ENCODE assay signal across 8 mouse cellular contexts in the genomic region with DNA sequence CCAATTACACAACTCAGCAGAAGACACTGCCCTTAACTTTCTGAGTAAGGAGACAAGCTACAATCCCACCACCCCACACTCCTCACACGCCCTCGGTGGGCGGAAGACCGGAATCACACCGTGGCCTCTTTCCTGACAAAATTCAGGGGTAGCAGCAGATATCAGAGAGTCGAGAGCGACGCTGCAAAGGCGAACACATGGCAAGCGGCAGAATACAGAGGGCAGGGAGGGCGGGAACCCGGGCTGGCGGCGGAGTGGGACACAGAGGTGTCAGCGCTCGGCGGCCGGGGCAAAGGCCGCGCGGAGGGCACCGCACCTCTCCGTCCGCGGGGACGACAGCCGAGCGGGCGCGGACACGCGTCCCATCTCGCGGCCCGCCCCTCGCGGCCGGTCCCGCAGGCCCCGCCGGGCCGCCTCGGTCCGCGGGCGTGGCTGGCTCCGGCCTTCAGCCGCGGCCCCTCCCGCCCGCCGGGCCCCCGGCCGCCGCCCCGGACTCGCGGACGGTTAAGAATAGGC. TPM values are rescaled to one million over a fixed set of nuclear protein-coding genes. Genes with fewer than 3 reads are reported as not detected.
A peak's percentile ranks its signal among the peaks of the same experiment; 100 is the strongest.
DNase-seq lines count a peak whose midpoint lies in the region; ATAC-seq lines count a peak whose summit lies in the region.

No protein-coding gene starts in this region.

- H3K27ac ChIP-seq in embryonic facial prominence, embryonic 10.5 days (replicated peaks), result peak overlapping the region; percentile 95
- peak overlapping the region; percentile 97 for H3K27ac ChIP-seq in hindbrain, embryonic 10.5 days
- H3K27ac ChIP-seq in neural tube, embryonic 13.5 days (replicated peaks), result peak overlapping the region; percentile 91

- H3K36me3 ChIP-seq in embryonic facial prominence, embryonic 10.5 days (replicated peaks), result no peaks in the 10 kb centered on the region
- H3K36me3 ChIP-seq in hindbrain, embryonic 10.5 days, result no peaks in the 10 kb centered on the region
- no peaks in the 10 kb centered on the region for H3K36me3 ChIP-seq in neural tube, embryonic 13.5 days

- WGBS in embryonic facial prominence, embryonic 10.5 days, result 1% methylated on average over 59 of the region's 59 CpGs
- WGBS in hindbrain, embryonic 10.5 days, result under 1% methylated on average over 59 of the region's 59 CpGs
- WGBS in neural tube, embryonic 13.5 days, result under 1% methylated on average over 44 of the region's 59 CpGs

- peak; percentile 16 for DNase-seq in gastrocnemius, adult 18-20 months (ENCODE audit: low spot score)
- no peak for DNase-seq in gastrocnemius, postnatal 4 days (ENCODE audit: low spot score in 2 of 2)
- peak; percentile 72 for DNase-seq in embryonic facial prominence, embryonic 10.5 days (ENCODE audit: low spot score)
- peak; percentile 67 for DNase-seq in hindbrain, embryonic 10.5 days (ENCODE audit: low spot score)
- DNase-seq in lung, adult 18-20 months, result peak; percentile 33 to 45
- no peak for DNase-seq in c-Kit-positive CD71-positive TER-119-positive erythroid progenitor cells, embryonic 14.5 days (ENCODE audit: low spot score)

- H3K9me3 ChIP-seq in embryonic facial prominence, embryonic 10.5 days, result no peaks in the 10 kb centered on the region
- H3K9me3 ChIP-seq in hindbrain, embryonic 10.5 days, result no peaks in the 10 kb centered on the region
- no peaks in the 10 kb centered on the region for H3K9me3 ChIP-seq in neural tube, embryonic 13.5 days

- H3K9ac ChIP-seq in neural tube, embryonic 13.5 days, result peak overlapping the region; percentile 96

- peak; percentile 13 for ATAC-seq in CD4-positive, CD25-positive, alpha-beta regulatory T cell, adult 4 months
- ATAC-seq in neural tube, embryonic 13.5 days (ENCODE audit: low read depth), result peak; percentile 78

- H3K27me3 ChIP-seq in embryonic facial prominence, embryonic 10.5 days (replicated peaks; ENCODE audit: low read depth, poor library complexity, severe bottlenecking), result no peaks in the 10 kb centered on the region; the same call in 1 of the 2 replicates
- no peaks in the 10 kb centered on the region for H3K27me3 ChIP-seq in hindbrain, embryonic 10.5 days (ENCODE audit: insufficient read depth, poor library complexity, severe bottlenecking)
- H3K27me3 ChIP-seq in neural tube, embryonic 13.5 days, result no peaks in the 10 kb centered on the region

- peak overlapping the region; percentile 87 for H3K4me3 ChIP-seq in embryonic facial prominence, embryonic 10.5 days
- peak overlapping the region; percentile 82 for H3K4me3 ChIP-seq in hindbrain, embryonic 10.5 days
- peak overlapping the region; percentile 84 for H3K4me3 ChIP-seq in neural tube, embryonic 13.5 days

- peaks cover 26% of the 10 kb centered on the region for H3K4me1 ChIP-seq in embryonic facial prominence, embryonic 10.5 days
- H3K4me1 ChIP-seq in hindbrain, embryonic 10.5 days (replicated peaks), result peaks cover 27% of the 10 kb centered on the region
- H3K4me1 ChIP-seq in neural tube, embryonic 13.5 days (replicated peaks), result peaks cover 37% of the 10 kb centered on the region

- H3K4me2 ChIP-seq in neural tube, embryonic 13.5 days, result peak overlapping the region; percentile 87

RNA-seq across cellular contexts. Expression of a gene that starts 0.4 kb away (rescaled TPM):
- 10 to 100 TPM; 74.1 to 94.9 TPM for total RNA-seq in gastrocnemius, adult 18-20 months (2021)
- 100 to 1,000 TPM; 129 to 150 TPM for total RNA-seq in gastrocnemius, postnatal 4 days (2021)
- 100 to 1,000 TPM; 120 to 139 TPM for polyA plus RNA-seq in CD4-positive, CD25-positive, alpha-beta regulatory T cell, adult 4 months (2017; shearing (Covaris generic))
- 66.0 and 66.3 TPM in 2 replicates for polyA plus RNA-seq in embryonic facial prominence, embryonic 10.5 days (2016; fragmentation: Nextera tagmentation; extraction: Ambion mirVana)
- 66.3 and 77.3 TPM in 2 replicates for polyA plus RNA-seq in hindbrain, embryonic 10.5 days (2016; fragmentation: Nextera tagmentation; extraction: Ambion mirVana)
- 92.6 and 105 TPM in 2 replicates for polyA plus RNA-seq in neural tube, embryonic 13.5 days (2015; fragmentation: Nextera tagmentation; extraction: Ambion mirVana)

Comparison
In these comparisons a context has a peak if more than half of its experiments do, and no peak if none do; other contexts are left out.
1. DNase-seq: peak in gastrocnemius, adult 18-20 months (single experiment), embryonic facial prominence, embryonic 10.5 days (single experiment), hindbrain, embryonic 10.5 days (single experiment) and lung, adult 18-20 months (2 of 2); none in gastrocnemius, postnatal 4 days (0 of 2) and c-Kit-positive CD71-positive TER-119-positive erythroid progenitor cells, embryonic 14.5 days (single experiment).
2. Peak in every context shown above with its lines, with median percentiles within 50 percentile points of each other: H3K27ac ChIP-seq and H3K4me3 ChIP-seq.